Mouse (Mus musculus) lung, embryonic 15.5 days (tissue): ENCODE measurements at regions not wholly inside any gene's neighbourhood (a gene's known extent, or its start where the extent isn't known, plus 50 kb on each side); places are given as distances from the start of the nearest gene placed in this dataset.
"Not testable (repeated sequence)": the region's sequence is repeated elsewhere in the genome, so short reads cannot be mapped to it uniquely, and the experiment has no call there.

Experiments used
- ATAC-seq: fragments of 200-750 bp; cut with Nextera tagmentation; 2 replicates; pipeline ENCODE4 v1.8.0; 2017; ENCODE audit warnings: moderate number of reproducible peaks, borderline replicate concordance; ENCODE audit not compliant: low FRiP score, low TSS enrichment; ENCODE audit errors: extremely low read depth
- H3K27ac ChIP-seq: fragments of 300-500 bp; sonication (generic); 2 replicates; pipeline ENCODE4 v1.5.1; 2015; ENCODE audit warnings: moderate library complexity, mild to moderate bottlenecking, inconsistent platforms
- H3K27me3 ChIP-seq: fragments of 300-500 bp; sonication (generic); 2 replicates; pipeline ENCODE4 v1.6.1; 2015; ENCODE audit warnings: inconsistent platforms
- H3K36me3 ChIP-seq: fragments of 300-500 bp; sonication (generic); 2 replicates; pipeline ENCODE4 v1.6.1; 2015; ENCODE audit warnings: inconsistent platforms
- H3K4me1 ChIP-seq: fragments of 300-500 bp; sonication (generic); 2 replicates; pipeline ENCODE4 v1.6.1; 2015; ENCODE audit warnings: inconsistent platforms
- H3K4me2 ChIP-seq: fragments of 300-500 bp; sonication (generic); 2 replicates; pipeline ENCODE4 v1.6.1; 2015; ENCODE audit warnings: inconsistent platforms, mild to moderate bottlenecking, moderate library complexity
- H3K4me3 ChIP-seq: fragments of 300-500 bp; sonication (generic); 2 replicates; pipeline ENCODE4 v1.5.1; 2015; ENCODE audit warnings: mild to moderate bottlenecking, inconsistent platforms
- H3K9ac ChIP-seq: fragments of 300-500 bp; sonication (generic); 2 replicates; pipeline ENCODE4 v1.6.1; 2015; ENCODE audit warnings: inconsistent platforms
- H3K9me3 ChIP-seq: fragments of 300-500 bp; sonication (generic); 2 replicates; pipeline ENCODE4 v1.6.1; 2016; ENCODE audit warnings: inconsistent platforms
- WGBS: fragments of 180-500 bp; shearing (Covaris S2); methylation state at CpG from one replicate; pipeline ENCODE4 v1.1.7; 2015; 5-methylcytosine and 5-hydroxymethylcytosine counted together

GRCm38 (mm10) chr1:18058211-18058971, 87.3 kb downstream of the Crisp4 start:
- Histone ChIP-seq H3K9ac (no peak overlapping the region), H3K4me3 (peak overlapping the region; percentile 46), H3K27me3 (peaks cover 32% of the 10 kb centered on the region), H3K4me2 (peak overlapping the region; percentile 90), H3K4me1 (peaks cover 4% of the 10 kb centered on the region; the same call in 1 of the 2 replicates), H3K27ac (no peak overlapping the region), H3K36me3 (no peaks in the 10 kb centered on the region), H3K9me3 (no peaks in the 10 kb centered on the region)
- peak; percentile 62; the same call in 1 of the 2 replicates for ATAC-seq
- WGBS = under 1% methylated on average over 77 of the region's 77 CpGs

GRCm38 (mm10) chr1:18057646-18058210, 88.0 kb downstream of the Crisp4 start:
- Histone ChIP-seq H3K9ac (no peak overlapping the region), H3K9me3 (no peaks in the 10 kb centered on the region), H3K27ac (no peak overlapping the region), H3K27me3 (peaks cover 32% of the 10 kb centered on the region), H3K4me2 (peak overlapping the region; percentile 90), H3K4me1 (peaks cover 4% of the 10 kb centered on the region; the same call in 1 of the 2 replicates), H3K36me3 (no peaks in the 10 kb centered on the region), H3K4me3 (peak overlapping the region; percentile 46)
- ATAC-seq = no peak
- 1% methylated on average over 26 of the region's 26 CpGs for WGBS

GRCm38 (mm10) chr1:18057003-18057402, 88.7 kb downstream of the Crisp4 start:
- H3K27ac ChIP-seq, H3K36me3 ChIP-seq, ATAC-seq, H3K4me3 ChIP-seq, H3K9me3 ChIP-seq, H3K4me1 ChIP-seq, H3K4me2 ChIP-seq, H3K9ac ChIP-seq: not testable (repeated sequence)
- WGBS = 7% methylated on average over 11 of the region's 11 CpGs
- H3K27me3 ChIP-seq = peaks cover 32% of the 10 kb centered on the region

- no peak overlapping the region for H3K27ac ChIP-seq
- H3K4me3 ChIP-seq = no peak overlapping the region
- H3K27me3 ChIP-seq = no peaks in the 10 kb centered on the region
- no peaks in the 10 kb centered on the region for H3K9me3 ChIP-seq
- 60% methylated on average over 3 of the region's 3 CpGs for WGBS
- ATAC-seq = no peak
- no peaks in the 10 kb centered on the region for H3K4me1 ChIP-seq
- H3K4me2 ChIP-seq = no peak overlapping the region
- H3K36me3 ChIP-seq = no peaks in the 10 kb centered on the region
- H3K9ac ChIP-seq = no peak overlapping the region
These were observed 115.5 kb downstream of the Crisp4 start for GRCm38 (mm10) chr1:18030226-18030625.

GRCm38 (mm10) chr1:18012941-18013340, 132.8 kb downstream of the Crisp4 start:
- H3K9ac ChIP-seq, H3K27ac ChIP-seq, H3K4me2 ChIP-seq, H3K4me1 ChIP-seq, H3K9me3 ChIP-seq, ATAC-seq, H3K4me3 ChIP-seq, H3K36me3 ChIP-seq, H3K27me3 ChIP-seq: not testable (repeated sequence)

GRCm38 (mm10) chr1:17980604-17981003, 165.1 kb downstream of the Crisp4 start:
- no peaks in the 10 kb centered on the region for H3K36me3 ChIP-seq
- no peaks in the 10 kb centered on the region for H3K4me1 ChIP-seq
- H3K9ac ChIP-seq = no peak overlapping the region
- no peaks in the 10 kb centered on the region for H3K27me3 ChIP-seq
- H3K4me3 ChIP-seq = no peak overlapping the region
- H3K27ac ChIP-seq = no peak overlapping the region
- 7% methylated on average over 3 of the region's 3 CpGs for WGBS
- no peak for ATAC-seq
- H3K4me2 ChIP-seq = no peak overlapping the region
- H3K9me3 ChIP-seq = no peaks in the 10 kb centered on the region

- no peak overlapping the region for H3K4me2 ChIP-seq
- no peaks in the 10 kb centered on the region for H3K9me3 ChIP-seq
- H3K4me3 ChIP-seq = no peak overlapping the region
- H3K9ac ChIP-seq = no peak overlapping the region
- H3K36me3 ChIP-seq = no peaks in the 10 kb centered on the region
- no peaks in the 10 kb centered on the region for H3K4me1 ChIP-seq
- no peaks in the 10 kb centered on the region for H3K27me3 ChIP-seq
- 74% methylated on average over 2 of the region's 2 CpGs for WGBS
- H3K27ac ChIP-seq = no peak overlapping the region
- no peak for ATAC-seq
These were observed 167.6 kb downstream of the Crisp4 start for GRCm38 (mm10) chr1:17978086-17978485.

- not testable (repeated sequence) for ATAC-seq, H3K9me3 ChIP-seq, H3K9ac ChIP-seq, H3K4me3 ChIP-seq, H3K4me1 ChIP-seq, H3K27ac ChIP-seq, H3K27me3 ChIP-seq, H3K36me3 ChIP-seq, H3K4me2 ChIP-seq
- WGBS = 96% methylated on average over 14 of the region's 21 CpGs
These were observed 188.8 kb downstream of the Crisp4 start for GRCm38 (mm10) chr1:17956881-17957280.

- not testable (repeated sequence) for H3K27me3 ChIP-seq, H3K36me3 ChIP-seq, H3K9me3 ChIP-seq, H3K9ac ChIP-seq, ATAC-seq, H3K27ac ChIP-seq, H3K4me3 ChIP-seq, H3K4me2 ChIP-seq, H3K4me1 ChIP-seq
- WGBS = 75% methylated on average over 4 of the region's 4 CpGs
These were observed 213.4 kb downstream of the Crisp4 start for GRCm38 (mm10) chr1:17932108-17932810.
